Mouse (Mus musculus) midbrain, embryonic 14.5 days (tissue): ENCODE results near the gene Klf12. TPM values are rescaled to one million over a fixed set of nuclear protein-coding genes. Genes with fewer than 3 reads are reported as not detected.

Source experiments
- ATAC-seq: fragments of 200-750 bp; cut with Nextera tagmentation; 2 replicates; pipeline ENCODE4 v1.8.0; 2017; ENCODE audit warnings: moderate number of reproducible peaks, moderate library complexity; ENCODE audit not compliant: low FRiP score, low TSS enrichment
- DNase-seq: peaks from one replicate; pipeline ENCODE4 v3.0.0-alpha.2; 2015
- H3K27ac ChIP-seq: fragments of 300-500 bp; sonication (generic); replicated peaks from 2 replicates; pipeline ENCODE4 v1.5.1; 2014; ENCODE audit warnings: mild to moderate bottlenecking, low read depth, low read length, moderate library complexity
- H3K27me3 ChIP-seq: fragments of 300-500 bp; sonication (generic); 2 replicates; pipeline ENCODE4 v1.6.1; 2014; ENCODE audit warnings: low read length, control low read depth, mixed read lengths; ENCODE audit not compliant: control insufficient read depth, insufficient read depth
- H3K36me3 ChIP-seq: fragments of 300-500 bp; sonication (generic); 2 replicates; pipeline ENCODE4 v1.6.1; 2014; ENCODE audit warnings: low read length, control low read depth; ENCODE audit not compliant: control insufficient read depth, insufficient read depth
- H3K4me1 ChIP-seq: fragments of 300-500 bp; sonication (generic); 2 replicates; pipeline ENCODE4 v1.6.1; 2014; ENCODE audit warnings: mild to moderate bottlenecking, antibody characterized with exemption, low read length, control low read depth; ENCODE audit not compliant: control insufficient read depth, insufficient read depth
- H3K4me2 ChIP-seq: fragments of 300-500 bp; sonication (generic); 2 replicates; pipeline ENCODE4 v1.6.1; 2014; ENCODE audit warnings: mild to moderate bottlenecking, low read length, moderate library complexity
- H3K4me3 ChIP-seq: fragments of 300-500 bp; sonication (generic); replicated peaks from 2 replicates; pipeline ENCODE4 v1.5.1; 2014; ENCODE audit warnings: low read depth, low read length
- H3K9ac ChIP-seq: fragments of 300-500 bp; sonication (generic); replicated peaks from 2 replicates; pipeline ENCODE4 v1.6.1; 2014; ENCODE audit warnings: mild to moderate bottlenecking, low read length, moderate library complexity
- H3K9me3 ChIP-seq: fragments of 300-500 bp; sonication (generic); 2 replicates; pipeline ENCODE4 v1.6.1; 2016; ENCODE audit warnings: low read length, control low read depth, mixed read lengths; ENCODE audit not compliant: control insufficient read depth
- WGBS: fragments of 180-500 bp; shearing (Covaris S2); extraction: QIAGEN DNeasy Blood & Tissue Kit; methylation state at CpG from one replicate; pipeline ENCODE4 v1.1.7; 2014; 5-methylcytosine and 5-hydroxymethylcytosine counted together
- polyA plus RNA-seq: library from polyadenylated mRNA; unstranded; fragments of >200 nt; fragmentation: Nextera tagmentation; extraction: Ambion mirVana; gene quantifications from 2 replicates; pipeline ENCODE4 v1.2.1, GENCODE M21; 2014

The Klf12 gene
- polyA plus RNA-seq, 1 experiment from 2014 or later, result 61.4 TPM

GRCm38 (mm10) chr14:99944221-99945108 lies 340.0 kb downstream of the Klf12 start:
- H3K27ac ChIP-seq, result peak overlapping the region; percentile 82
- H3K9ac ChIP-seq, result no peak overlapping the region
- 27% methylated on average over 17 of the region's 17 CpGs for WGBS
- peak; percentile 76 for ATAC-seq
- H3K4me3 ChIP-seq, result no peak overlapping the region
- H3K36me3 ChIP-seq, result no peaks in the 10 kb centered on the region
- peak; percentile 83 for DNase-seq
- H3K4me2 ChIP-seq, result peak overlapping the region; percentile 9; the same call in 1 of the 2 replicates
- no peaks in the 10 kb centered on the region for H3K9me3 ChIP-seq
- peaks cover 34% of the 10 kb centered on the region for H3K4me1 ChIP-seq
- no peaks in the 10 kb centered on the region for H3K27me3 ChIP-seq

- H3K36me3 ChIP-seq, result no peaks in the 10 kb centered on the region
- no peak overlapping the region for H3K4me3 ChIP-seq
- H3K27me3 ChIP-seq, result no peaks in the 10 kb centered on the region
- peak; percentile 86 for ATAC-seq
- peak overlapping the region; percentile 82 for H3K27ac ChIP-seq
- DNase-seq, result peak; percentile 86
- WGBS, result 9% methylated on average over 8 of the region's 8 CpGs
- H3K9ac ChIP-seq, result no peak overlapping the region
- H3K9me3 ChIP-seq, result no peaks in the 10 kb centered on the region
- peaks cover 34% of the 10 kb centered on the region for H3K4me1 ChIP-seq
- 0 out of 2 replicates have a peak overlapping the region, but pooled peaks have one; percentile 9 for H3K4me2 ChIP-seq
Measured at GRCm38 (mm10) chr14:99943156-99943555, 341.3 kb downstream of the Klf12 start.

- H3K9ac ChIP-seq, result no peak overlapping the region
- no peak overlapping the region for H3K4me3 ChIP-seq
- H3K27ac ChIP-seq, result no peak overlapping the region
- DNase-seq (no peak), ATAC-seq (0 out of 2 replicates have a peak, but pooled peaks have one; percentile 14)
- no peaks in the 10 kb centered on the region for H3K9me3 ChIP-seq
- no peak overlapping the region for H3K4me2 ChIP-seq
- H3K36me3 ChIP-seq, result no peaks in the 10 kb centered on the region
- H3K27me3 ChIP-seq, result no peaks in the 10 kb centered on the region
- WGBS, result 90% methylated on average over 5 of the region's 5 CpGs
- H3K4me1 ChIP-seq, result no peaks in the 10 kb centered on the region; the same call in 1 of the 2 replicates
Measured at GRCm38 (mm10) chr14:99933456-99933855, 351.0 kb downstream of the Klf12 start.

- DNase-seq (peak; percentile 95), ATAC-seq (peak; percentile 75)
- H3K36me3 ChIP-seq, result no peaks in the 10 kb centered on the region
- H3K4me3 ChIP-seq, result no peak overlapping the region
- 11% methylated on average over 4 of the region's 4 CpGs for WGBS
- no peaks in the 10 kb centered on the region for H3K27me3 ChIP-seq
- no peak overlapping the region for H3K27ac ChIP-seq
- no peak overlapping the region for H3K9ac ChIP-seq
- no peaks in the 10 kb centered on the region for H3K9me3 ChIP-seq
- no peaks in the 10 kb centered on the region; the same call in 1 of the 2 replicates for H3K4me1 ChIP-seq
- H3K4me2 ChIP-seq, result no peak overlapping the region
Measured at GRCm38 (mm10) chr14:99931879-99932278, 352.6 kb downstream of the Klf12 start.

GRCm38 (mm10) chr14:99911912-99912311 lies 372.6 kb downstream of the Klf12 start:
- Histone ChIP-seq H3K4me3 (no peak overlapping the region), H3K4me1 (no peaks in the 10 kb centered on the region), H3K27ac (no peak overlapping the region), H3K9ac (no peak overlapping the region), H3K27me3 (no peaks in the 10 kb centered on the region), H3K4me2 (no peak overlapping the region), H3K36me3 (no peaks in the 10 kb centered on the region), H3K9me3 (no peaks in the 10 kb centered on the region)
- 67% methylated on average over 3 of the region's 3 CpGs for WGBS
- DNase-seq, result no peak
- ATAC-seq, result no peak

- Histone ChIP-seq H3K9ac (no peak overlapping the region), H3K9me3 (no peaks in the 10 kb centered on the region), H3K27ac (no peak overlapping the region), H3K27me3 (no peaks in the 10 kb centered on the region), H3K36me3 (no peaks in the 10 kb centered on the region), H3K4me3 (no peak overlapping the region), H3K4me1 (no peaks in the 10 kb centered on the region), H3K4me2 (no peak overlapping the region)
- ATAC-seq (no peak), DNase-seq (no peak)
- WGBS, result 80% methylated on average over 5 of the region's 5 CpGs
Measured at GRCm38 (mm10) chr14:99910876-99911275, 373.6 kb downstream of the Klf12 start.

- Histone ChIP-seq H3K27me3 (no peaks in the 10 kb centered on the region), H3K9ac (no peak overlapping the region), H3K4me3 (no peak overlapping the region), H3K4me1 (no peaks in the 10 kb centered on the region), H3K27ac (no peak overlapping the region), H3K9me3 (no peaks in the 10 kb centered on the region), H3K4me2 (no peak overlapping the region), H3K36me3 (peaks cover 4% of the 10 kb centered on the region; the same call in 1 of the 2 replicates)
- ATAC-seq, result no peak
- DNase-seq, result no peak
- WGBS, result 98% methylated on average over 3 of the region's 3 CpGs
Measured at GRCm38 (mm10) chr14:99900902-99901301, 383.6 kb downstream of the Klf12 start.

GRCm38 (mm10) chr14:99898861-99899260 lies 385.6 kb downstream of the Klf12 start:
- H3K4me1 ChIP-seq, result no peaks in the 10 kb centered on the region
- DNase-seq (no peak), ATAC-seq (no peak)

More at GRCm38 (mm10) chr14:99898861-99899260, 385.6 kb downstream of the Klf12 start:
- H3K27ac ChIP-seq, result no peak overlapping the region
- H3K9me3 ChIP-seq, result no peaks in the 10 kb centered on the region
- H3K9ac ChIP-seq, result no peak overlapping the region
- 76% methylated on average over 3 of the region's 3 CpGs for WGBS
- H3K4me3 ChIP-seq, result no peak overlapping the region
- no peaks in the 10 kb centered on the region for H3K27me3 ChIP-seq
- H3K4me2 ChIP-seq, result no peak overlapping the region
- H3K36me3 ChIP-seq, result peaks cover 4% of the 10 kb centered on the region; the same call in 1 of the 2 replicates
